Mouse (Mus musculus) thymus, postnatal 0 days (tissue): ENCODE results near the gene Lyrm2. TPM values are rescaled to one million over a fixed set of nuclear protein-coding genes. Genes with fewer than 3 reads are reported as not detected.

ENCODE experiments used
- polyA plus RNA-seq: library from polyadenylated mRNA; unstranded; fragments of >200 nt; fragmentation: Nextera tagmentation; extraction: Ambion mirVana; gene quantifications from 2 replicates; pipeline ENCODE4 v1.2.1, GENCODE M21; 2015

The Lyrm2 gene
- polyA plus RNA-seq, 1 experiment from 2014 or later: 141 TPM

Other genes starting within 250 kb of the Lyrm2 start
- gene Gja10, start 197.5 kb upstream of the Lyrm2 start, polyA plus RNA-seq: 0.08 TPM in 1 of 2 replicates, not detected in the other
- 76.7 and 77.5 TPM in 2 replicates for gene Casp8ap2, start 184.8 kb upstream of the Lyrm2 start, polyA plus RNA-seq
- 10.8 and 11.7 TPM in 2 replicates for gene Mdn1, start 143.1 kb upstream of the Lyrm2 start, polyA plus RNA-seq
- 10.1 and 12.8 TPM in 2 replicates for gene Ankrd6, start 150.6 kb downstream of the Lyrm2 start, polyA plus RNA-seq
- 10.1 and 12.5 TPM in 2 replicates for gene Rragd, start 182.8 kb downstream of the Lyrm2 start, polyA plus RNA-seq
- gene Ube2j1, start 231.2 kb downstream of the Lyrm2 start, polyA plus RNA-seq: 38.1 and 43.0 TPM in 2 replicates